Mouse (Mus musculus) embryonic facial prominence, embryonic 10.5 days (tissue): Measurements from ENCODE around the gene Mrc2. TPM values are rescaled to one million over a fixed set of nuclear protein-coding genes. Genes with fewer than 3 reads are reported as not detected.

ENCODE experiments used
- DNase-seq: peaks from one replicate; pipeline ENCODE4 v3.0.0-alpha.2; 2017; ENCODE audit warnings: low spot score
- H3K27ac ChIP-seq: fragments of 300-500 bp; sonication (generic); replicated peaks from 2 replicates; pipeline ENCODE4 v1.5.1; 2016; ENCODE audit warnings: mild to moderate bottlenecking
- H3K27me3 ChIP-seq: fragments of 300-500 bp; sonication (generic); replicated peaks from 2 replicates; pipeline ENCODE4 v1.6.1; 2016; ENCODE audit warnings: low read depth, mild to moderate bottlenecking; ENCODE audit not compliant: poor library complexity, severe bottlenecking
- H3K36me3 ChIP-seq: fragments of 300-500 bp; sonication (generic); replicated peaks from 2 replicates; pipeline ENCODE4 v1.6.1; 2016; ENCODE audit warnings: mild to moderate bottlenecking, moderate library complexity
- H3K4me1 ChIP-seq: fragments of 300-500 bp; sonication (generic); 2 replicates; pipeline ENCODE4 v1.6.1; 2016
- H3K4me3 ChIP-seq: fragments of 300-500 bp; sonication (generic); 2 replicates; pipeline ENCODE4 v1.5.1; 2016; ENCODE audit warnings: mild to moderate bottlenecking, moderate library complexity
- H3K9me3 ChIP-seq: fragments of 300-500 bp; sonication (generic); 2 replicates; pipeline ENCODE4 v1.6.1; 2016; ENCODE audit warnings: mild to moderate bottlenecking
- WGBS: fragments of 180-500 bp; shearing (Covaris S2); methylation state at CpG from one replicate; pipeline ENCODE4 v1.1.7; 2016; 5-methylcytosine and 5-hydroxymethylcytosine counted together
- polyA plus RNA-seq: library from polyadenylated mRNA; unstranded; fragments of >200 nt; fragmentation: Nextera tagmentation; extraction: Ambion mirVana; gene quantifications from 2 replicates; pipeline ENCODE4 v1.2.1, GENCODE M21; 2016

Gene Mrc2
- polyA plus RNA-seq, 1 experiment from 2014 or later, result 27.6 TPM

- no peaks in the 10 kb centered on the region for H3K27me3 ChIP-seq
- no peak overlapping the region for H3K4me3 ChIP-seq
- H3K9me3 ChIP-seq, result no peaks in the 10 kb centered on the region
- no peak for DNase-seq
- H3K4me1 ChIP-seq, result 0 out of 2 replicates have a peak, but pooled peaks cover 4% of the 10 kb centered on the region
- 79% methylated on average over 12 of the region's 12 CpGs for WGBS
- no peak overlapping the region for H3K27ac ChIP-seq
- H3K36me3 ChIP-seq, result peaks cover 96% of the 10 kb centered on the region
Observed at GRCm38 (mm10) chr11:105338596-105339390, 46.4 kb downstream of the Mrc2 start.

- H3K4me1 ChIP-seq, result no peaks in the 10 kb centered on the region
- H3K4me3 ChIP-seq, result no peak overlapping the region
- DNase-seq, result no peak
- H3K9me3 ChIP-seq, result no peaks in the 10 kb centered on the region
- H3K27ac ChIP-seq, result no peak overlapping the region
- WGBS, result 80% methylated on average over 2 of the region's 2 CpGs
- no peaks in the 10 kb centered on the region for H3K27me3 ChIP-seq
- H3K36me3 ChIP-seq, result peaks cover 95% of the 10 kb centered on the region
Observed at GRCm38 (mm10) chr11:105345284-105345683, 52.8 kb downstream of the Mrc2 start.

GRCm38 (mm10) chr11:105347162-105348161, 55.0 kb downstream of the Mrc2 start:
- Histone ChIP-seq H3K36me3 (peaks cover 91% of the 10 kb centered on the region), H3K27ac (no peak overlapping the region), H3K9me3 (no peaks in the 10 kb centered on the region), H3K27me3 (no peaks in the 10 kb centered on the region), H3K4me1 (peaks cover 11% of the 10 kb centered on the region), H3K4me3 (no peak overlapping the region)
- WGBS, result 66% methylated on average over 28 of the region's 28 CpGs
- peak; percentile 82 for DNase-seq

GRCm38 (mm10) chr11:105348495-105348982, 56.1 kb downstream of the Mrc2 start:
- H3K9me3 ChIP-seq, result no peaks in the 10 kb centered on the region
- H3K27ac ChIP-seq, result no peak overlapping the region
- no peaks in the 10 kb centered on the region for H3K27me3 ChIP-seq
- DNase-seq, result no peak
- no peak overlapping the region for H3K4me3 ChIP-seq
- peaks cover 81% of the 10 kb centered on the region for H3K36me3 ChIP-seq
- WGBS, result 93% methylated on average over 9 of the region's 9 CpGs
- H3K4me1 ChIP-seq, result peaks cover 22% of the 10 kb centered on the region

- H3K9me3 ChIP-seq, result no peaks in the 10 kb centered on the region
- H3K4me1 ChIP-seq, result peaks cover 33% of the 10 kb centered on the region
- no peak overlapping the region for H3K4me3 ChIP-seq
- H3K27me3 ChIP-seq, result no peaks in the 10 kb centered on the region
- H3K36me3 ChIP-seq, result peaks cover 73% of the 10 kb centered on the region
- 0 out of 2 replicates have a peak overlapping the region, but pooled peaks have one; percentile 30 for H3K27ac ChIP-seq
- WGBS, result 95% methylated on average over 19 of the region's 19 CpGs
- no peak for DNase-seq
Observed at GRCm38 (mm10) chr11:105349780-105350324, 57.4 kb downstream of the Mrc2 start.

- H3K27me3 ChIP-seq, result no peaks in the 10 kb centered on the region
- H3K36me3 ChIP-seq, result peaks cover 65% of the 10 kb centered on the region
- H3K4me3 ChIP-seq, result no peak overlapping the region
- H3K4me1 ChIP-seq, result peaks cover 41% of the 10 kb centered on the region
- 89% methylated on average over 7 of the region's 7 CpGs for whole genome bisulfite sequencing
- H3K9me3 ChIP-seq, result no peaks in the 10 kb centered on the region
- no peak overlapping the region for H3K27ac ChIP-seq
- DNase-seq, result no peak
Observed at GRCm38 (mm10) chr11:105350643-105351042, 58.2 kb downstream of the Mrc2 start.

- Histone ChIP-seq H3K36me3 (peaks cover 50% of the 10 kb centered on the region), H3K9me3 (no peaks in the 10 kb centered on the region), H3K4me1 (peaks cover 50% of the 10 kb centered on the region), H3K4me3 (no peak overlapping the region), H3K27me3 (no peaks in the 10 kb centered on the region), H3K27ac (no peak overlapping the region)
- WGBS, result 77% methylated on average over 8 of the region's 8 CpGs
- DNase-seq, result no peak
Observed at GRCm38 (mm10) chr11:105352152-105352551, 59.7 kb downstream of the Mrc2 start.

- H3K4me1 ChIP-seq, result peaks cover 50% of the 10 kb centered on the region
- H3K36me3 ChIP-seq, result peaks cover 39% of the 10 kb centered on the region
- H3K4me3 ChIP-seq, result no peak overlapping the region
- no peak for DNase-seq
- H3K27me3 ChIP-seq, result no peaks in the 10 kb centered on the region
- peak overlapping the region; percentile 36 for H3K27ac ChIP-seq
- 66% methylated on average over 9 of the region's 9 CpGs for WGBS
- H3K9me3 ChIP-seq, result no peaks in the 10 kb centered on the region
Observed at GRCm38 (mm10) chr11:105352954-105353890, 60.8 kb downstream of the Mrc2 start.

- Histone ChIP-seq H3K27me3 (no peaks in the 10 kb centered on the region), H3K9me3 (no peaks in the 10 kb centered on the region), H3K4me3 (no peak overlapping the region), H3K4me1 (peaks cover 50% of the 10 kb centered on the region), H3K27ac (no peak overlapping the region), H3K36me3 (peaks cover 33% of the 10 kb centered on the region)
- WGBS, result 89% methylated on average over 4 of the region's 4 CpGs
- no peak for DNase-seq
Observed at GRCm38 (mm10) chr11:105353891-105354280, 61.4 kb downstream of the Mrc2 start.

- H3K9me3 ChIP-seq, result no peaks in the 10 kb centered on the region
- peaks cover 10% of the 10 kb centered on the region; the same call in 1 of the 2 replicates for H3K36me3 ChIP-seq
- DNase-seq, result no peak
- no peak overlapping the region for H3K27ac ChIP-seq
- peaks cover 6% of the 10 kb centered on the region; the same call in 1 of the 2 replicates for H3K27me3 ChIP-seq
- no peak overlapping the region for H3K4me3 ChIP-seq
- WGBS, result 69% methylated on average over 7 of the region's 7 CpGs
- H3K4me1 ChIP-seq, result peaks cover 55% of the 10 kb centered on the region
Observed at GRCm38 (mm10) chr11:105356301-105356700, 63.9 kb downstream of the Mrc2 start.

GRCm38 (mm10) chr11:105362041-105362765, 69.8 kb downstream of the Mrc2 start:
- Histone ChIP-seq H3K36me3 (no peaks in the 10 kb centered on the region), H3K27ac (no peak overlapping the region), H3K4me1 (peaks cover 45% of the 10 kb centered on the region), H3K4me3 (no peak overlapping the region; the same call in 1 of the 2 replicates), H3K27me3 (peaks cover 20% of the 10 kb centered on the region), H3K9me3 (no peaks in the 10 kb centered on the region)
- 90% methylated on average over 4 of the region's 4 CpGs for WGBS
- DNase-seq, result no peak
